Mouse (Mus musculus) G1E (cell line): Measurements from ENCODE around the gene Tcf7l1.

Experiments
- CTCF ChIP-seq: IDR thresholded peaks from 2 replicates; pipeline ENCODE4 v1.5.1; 2012; ENCODE audit warnings: low read depth, low read length, inconsistent platforms, mixed read lengths
- GATA1 ChIP-seq: IDR thresholded peaks from 2 replicates; pipeline ENCODE4 v1.6.1; 2012; ENCODE audit warnings: borderline replicate concordance, low read length, inconsistent platforms, mixed read lengths
- GATA2 ChIP-seq: IDR thresholded peaks from 2 replicates; pipeline ENCODE4 v1.6.1; 2012; ENCODE audit warnings: low read depth, low read length, inconsistent platforms, borderline replicate concordance
- POLR2AphosphoS5 ChIP-seq: IDR thresholded peaks from 2 replicates; pipeline ENCODE4 v1.6.1; 2012; ENCODE audit warnings: low read depth, low read length, inconsistent platforms; ENCODE audit not compliant: insufficient replicate concordance
- TAL1 ChIP-seq: conservative IDR thresholded peaks from 2 replicates; pipeline ENCODE4 v1.6.1; 2012; ENCODE audit warnings: low read depth, low read length, inconsistent platforms, mixed read lengths

- TF ChIP-seq TAL1 = no peak
- no peak for TF ChIP-seq CTCF
- TF ChIP-seq POLR2AphosphoS5 = no peak
- TF ChIP-seq GATA1 = no peak
- no peak for TF ChIP-seq GATA2
Observed at GRCm38 (mm10) chr6:72825762-72826161, 36.7 kb upstream of the Tcf7l1 start.
